Mouse (Mus musculus) CD8-positive naive resting alpha-beta T cell, adult 2 months (primary cell): ENCODE measurements around the gene Prkcg.

Source experiments
- DNase-seq, 2 experiments: peaks; one replicate each; pipeline ENCODE4 v3.0.0; 2022; ENCODE audit warnings: low read depth in 2 of 2, low spot score in 2 of 2

Gene Prkcg

GRCm38 (mm10) chr7:3314121-3314520 lies 25.1 kb downstream of the Prkcg start:
- DNase-seq, result no peak

GRCm38 (mm10) chr7:3317704-3318103 lies 28.7 kb downstream of the Prkcg start:
- DNase-seq, result no peak

- no peak for DNase-seq
These were observed 31.9 kb downstream of the Prkcg start for GRCm38 (mm10) chr7:3320856-3321255.

- DNase-seq, result no peak
These were observed 34.8 kb downstream of the Prkcg start for GRCm38 (mm10) chr7:3323826-3324225.

GRCm38 (mm10) chr7:3327961-3328360 lies 39.0 kb downstream of the Prkcg start:
- no peak for DNase-seq

GRCm38 (mm10) chr7:3329776-3330546 lies 41.0 kb downstream of the Prkcg start:
- DNase-seq, result peak; percentile 52 to 55

- no peak for DNase-seq
These were observed 42.2 kb downstream of the Prkcg start for GRCm38 (mm10) chr7:3331171-3331570.

GRCm38 (mm10) chr7:3331581-3332223 lies 42.7 kb downstream of the Prkcg start:
- DNase-seq, result no peak

GRCm38 (mm10) chr7:3332224-3332615 lies 43.2 kb downstream of the Prkcg start:
- DNase-seq, result no peak

- no peak for DNase-seq
These were observed 43.9 kb downstream of the Prkcg start, which contains the start of gene Cacng7 for GRCm38 (mm10) chr7:3332619-3333521. Gene Cacng7 (plus strand): TSS chr7:3332955.

GRCm38 (mm10) chr7:3333542-3333941 lies 44.6 kb downstream of the Prkcg start:
- no peak for DNase-seq

- no peak for DNase-seq
These were observed 47.4 kb downstream of the Prkcg start for GRCm38 (mm10) chr7:3336412-3336811.

GRCm38 (mm10) chr7:3338286-3338935 lies 49.4 kb downstream of the Prkcg start:
- DNase-seq, result no peak

GRCm38 (mm10) chr7:3339010-3339409 lies 50.0 kb downstream of the Prkcg start:
- no peak for DNase-seq

GRCm38 (mm10) chr7:3343861-3344260 lies 54.9 kb downstream of the Prkcg start:
- no peak for DNase-seq

- DNase-seq, result no peak
These were observed 56.3 kb downstream of the Prkcg start for GRCm38 (mm10) chr7:3345301-3345700.

- no peak for DNase-seq
These were observed 58.6 kb downstream of the Prkcg start for GRCm38 (mm10) chr7:3347366-3348287.

GRCm38 (mm10) chr7:3348326-3348725 lies 59.3 kb downstream of the Prkcg start:
- no peak for DNase-seq

GRCm38 (mm10) chr7:3349775-3350174 lies 60.8 kb downstream of the Prkcg start:
- DNase-seq, result no peak

- DNase-seq, result no peak
These were observed 62.6 kb downstream of the Prkcg start for GRCm38 (mm10) chr7:3351536-3351935.
